Mouse (Mus musculus): ENCODE data around the gene Hmgcs1.
"Not testable (repeated sequence)": the region's sequence is repeated elsewhere in the genome, so short reads cannot be mapped to it uniquely, and the experiment has no call there.

- not testable (repeated sequence) for TF ChIP-seq CTCF (conservative IDR thresholded peaks at IDR 0.05; ENCODE audit: low read length); NANOG (IDR thresholded peaks at IDR 0.05; ENCODE audit: borderline replicate concordance, low read length)
Observed at GRCm38 (mm10) chr13:119661420-119661819, 28.8 kb upstream of the Hmgcs1 start.
